Mouse (Mus musculus): ENCODE measurements around the gene Vps37c.

- TF ChIP-seq CTCF (IDR thresholded peaks at IDR 0.05; ENCODE audit: low read depth), result peak; percentile 95
- TF ChIP-seq EP300 (IDR thresholded peaks at IDR 0.05; ENCODE audit: low read depth), result no peak
Observed at GRCm38 (mm10) chr19:10677915-10678771, 10.4 kb upstream of the Vps37c start, which contains the start of gene Pga5.
